Mouse (Mus musculus): Measurements from ENCODE around the gene Jade2. TPM values are rescaled to one million over a fixed set of nuclear protein-coding genes. Genes with fewer than 3 reads are reported as not detected.

Jade2 gene
- polyA plus RNA-seq, 1 experiment from 2014 or later, result 0.39 TPM

- Histone ChIP-seq H3K36me3 (replicated peaks; ENCODE audit: control insufficient read depth, insufficient read depth) (no peaks in the 10 kb centered on the region), H3K4me1 (replicated peaks; ENCODE audit: control insufficient read depth, insufficient read depth, low read length) (no peaks in the 10 kb centered on the region), H3K4me2 (replicated peaks) (no peak overlapping the region), H3K27ac (no peak overlapping the region), H3K4me3 (replicated peaks; ENCODE audit: low read length) (no peak overlapping the region), H3K27me3 (ENCODE audit: control insufficient read depth, insufficient read depth, low read length) (no peaks in the 10 kb centered on the region), H3K9ac (no peak overlapping the region), H3K9me3 (ENCODE audit: control insufficient read depth, low read length) (no peaks in the 10 kb centered on the region)
- ATAC-seq (ENCODE audit: low FRiP score), result no peak
- WGBS, result 82% methylated on average over 7 of the region's 7 CpGs
- DNase-seq (ENCODE audit: low spot score), result no peak
Observed at GRCm38 (mm10) chr11:51881776-51882175, 24.3 kb upstream of the Jade2 start.

DNA sequence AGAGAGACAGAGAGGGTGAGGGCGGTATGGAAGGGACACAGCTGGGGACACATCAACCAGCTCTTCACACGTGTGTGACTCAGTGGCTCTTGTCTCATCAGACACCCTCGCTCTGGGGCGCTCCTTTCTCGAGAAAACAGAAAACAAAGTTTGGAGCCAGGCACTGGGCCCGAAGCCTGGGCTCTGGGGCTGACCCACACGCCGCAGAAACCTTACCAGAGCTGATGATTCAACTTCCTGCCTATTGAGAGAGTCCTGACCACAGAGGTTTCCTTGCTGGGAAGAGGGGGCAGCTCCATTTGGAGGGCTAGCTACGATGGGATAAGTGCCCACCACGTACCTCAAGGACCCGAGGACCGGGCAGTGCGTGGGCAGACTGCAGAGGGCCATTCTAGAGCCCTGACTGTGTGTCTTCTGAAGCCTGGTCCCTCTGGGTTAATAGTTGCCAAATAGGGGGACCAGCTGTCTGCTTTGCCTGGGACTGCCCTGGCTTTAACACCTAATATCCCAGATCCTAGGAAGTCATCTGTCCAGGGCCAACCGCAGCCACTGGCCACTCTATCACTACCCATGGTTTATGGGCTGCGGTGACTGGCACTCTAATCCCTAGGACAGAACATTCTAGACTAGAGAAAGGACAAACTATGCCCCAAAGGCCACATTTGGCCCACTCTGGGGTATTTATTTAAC lies 23.7 kb upstream of the Jade2 start:
- no peak overlapping the region for H3K27ac ChIP-seq
- H3K4me1 ChIP-seq (replicated peaks; ENCODE audit: control insufficient read depth, insufficient read depth, low read length), result no peaks in the 10 kb centered on the region
- no peak overlapping the region for H3K9ac ChIP-seq
- ATAC-seq (ENCODE audit: low FRiP score), result no peak
- no peaks in the 10 kb centered on the region for H3K27me3 ChIP-seq (ENCODE audit: control insufficient read depth, insufficient read depth, low read length)
- WGBS, result 90% methylated on average over 15 of the region's 15 CpGs
- no peak overlapping the region for H3K4me3 ChIP-seq (replicated peaks; ENCODE audit: low read length)
- H3K4me2 ChIP-seq (replicated peaks), result no peak overlapping the region
- no peaks in the 10 kb centered on the region for H3K9me3 ChIP-seq (ENCODE audit: control insufficient read depth, low read length)
- H3K36me3 ChIP-seq (replicated peaks; ENCODE audit: control insufficient read depth, insufficient read depth), result no peaks in the 10 kb centered on the region
- DNase-seq (ENCODE audit: low spot score), result no peak

GRCm38 (mm10) chr11:51876943-51877344 lies 19.5 kb upstream of the Jade2 start:
- Histone ChIP-seq H3K36me3 (replicated peaks; ENCODE audit: control insufficient read depth, insufficient read depth) (no peaks in the 10 kb centered on the region), H3K4me2 (replicated peaks) (no peak overlapping the region), H3K9ac (no peak overlapping the region), H3K4me1 (replicated peaks; ENCODE audit: control insufficient read depth, insufficient read depth, low read length) (no peaks in the 10 kb centered on the region), H3K27me3 (ENCODE audit: control insufficient read depth, insufficient read depth, low read length) (no peaks in the 10 kb centered on the region), H3K9me3 (ENCODE audit: control insufficient read depth, low read length) (no peaks in the 10 kb centered on the region), H3K4me3 (replicated peaks; ENCODE audit: low read length) (no peak overlapping the region), H3K27ac (no peak overlapping the region)
- DNase-seq (ENCODE audit: low spot score), result no peak
- WGBS, result 81% methylated on average over 4 of the region's 4 CpGs
- ATAC-seq (ENCODE audit: low FRiP score), result no peak

DNA sequence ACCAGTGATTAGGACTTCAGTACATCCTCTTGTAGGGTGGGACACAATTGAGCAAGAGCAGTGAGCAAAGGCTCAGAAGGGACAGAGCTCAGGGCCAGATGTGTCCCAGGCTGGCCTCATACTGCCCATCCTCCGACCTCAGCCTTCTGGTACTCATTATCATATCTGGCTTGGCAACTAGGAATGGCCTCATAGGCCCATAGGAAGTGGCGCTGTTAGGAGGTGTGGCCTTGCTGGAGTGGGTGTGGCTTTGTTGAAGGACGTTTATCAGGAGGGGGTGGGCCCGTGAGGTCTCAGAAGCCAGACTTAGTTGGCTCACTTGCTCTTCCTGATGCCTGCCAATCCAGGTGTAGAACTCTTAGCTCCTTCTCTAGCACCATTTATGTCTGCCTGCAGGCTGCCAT lies 18.3 kb upstream of the Jade2 start:
- Histone ChIP-seq H3K9me3 (ENCODE audit: control insufficient read depth, low read length) (no peaks in the 10 kb centered on the region), H3K9ac (no peak overlapping the region), H3K36me3 (replicated peaks; ENCODE audit: control insufficient read depth, insufficient read depth) (no peaks in the 10 kb centered on the region), H3K4me3 (replicated peaks; ENCODE audit: low read length) (no peak overlapping the region), H3K4me1 (replicated peaks; ENCODE audit: control insufficient read depth, insufficient read depth, low read length) (no peaks in the 10 kb centered on the region), H3K27me3 (ENCODE audit: control insufficient read depth, insufficient read depth, low read length) (no peaks in the 10 kb centered on the region), H3K4me2 (replicated peaks) (no peak overlapping the region), H3K27ac (no peak overlapping the region)
- ATAC-seq (ENCODE audit: low FRiP score) (no peak), DNase-seq (ENCODE audit: low spot score) (no peak)
- 29% methylated on average over 4 of the region's 4 CpGs for WGBS

DNA sequence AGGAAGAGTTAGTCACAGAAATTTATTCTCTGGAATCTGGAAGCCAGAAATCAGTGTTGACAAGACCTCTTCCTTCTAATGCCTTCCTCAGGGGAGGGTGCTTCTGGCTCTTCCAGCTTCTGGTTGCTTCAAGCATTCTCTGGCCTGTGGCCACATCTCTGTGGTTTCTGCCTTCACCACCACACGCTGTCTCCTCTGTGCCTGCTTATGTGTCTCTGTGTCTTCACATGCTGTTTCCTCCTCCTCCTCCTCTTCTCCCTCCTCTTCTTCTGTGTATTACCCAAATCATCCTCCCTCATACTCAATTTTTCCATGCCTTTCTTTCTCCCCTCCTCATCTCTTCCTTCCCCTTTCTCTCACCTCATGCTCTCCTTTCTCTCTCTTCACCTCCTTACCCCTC lies 17.6 kb upstream of the Jade2 start:
- ATAC-seq (ENCODE audit: low FRiP score) (no peak), DNase-seq (ENCODE audit: low spot score) (no peak)
- Histone ChIP-seq H3K36me3 (replicated peaks; ENCODE audit: control insufficient read depth, insufficient read depth) (no peaks in the 10 kb centered on the region), H3K9ac (no peak overlapping the region), H3K4me3 (replicated peaks; ENCODE audit: low read length) (no peak overlapping the region), H3K27ac (no peak overlapping the region), H3K4me2 (replicated peaks) (no peak overlapping the region), H3K27me3 (ENCODE audit: control insufficient read depth, insufficient read depth, low read length) (no peaks in the 10 kb centered on the region), H3K4me1 (replicated peaks; ENCODE audit: control insufficient read depth, insufficient read depth, low read length) (no peaks in the 10 kb centered on the region), H3K9me3 (ENCODE audit: control insufficient read depth, low read length) (no peaks in the 10 kb centered on the region)
- 86% methylated on average over 1 of the region's 1 CpGs for WGBS

- WGBS, result 85% methylated on average over 7 of the region's 7 CpGs
- ATAC-seq (ENCODE audit: low FRiP score) (no peak), DNase-seq (ENCODE audit: low spot score) (no peak)
- Histone ChIP-seq H3K27ac (no peak overlapping the region), H3K4me3 (replicated peaks; ENCODE audit: low read length) (no peak overlapping the region), H3K9me3 (ENCODE audit: control insufficient read depth, low read length) (no peaks in the 10 kb centered on the region), H3K36me3 (replicated peaks; ENCODE audit: control insufficient read depth, insufficient read depth) (no peaks in the 10 kb centered on the region), H3K4me1 (replicated peaks; ENCODE audit: control insufficient read depth, insufficient read depth, low read length) (no peaks in the 10 kb centered on the region), H3K27me3 (ENCODE audit: control insufficient read depth, insufficient read depth, low read length) (no peaks in the 10 kb centered on the region), H3K4me2 (replicated peaks) (no peak overlapping the region), H3K9ac (no peak overlapping the region)
Observed at GRCm38 (mm10) chr11:51874266-51875036, 17.0 kb upstream of the Jade2 start.

DNA sequence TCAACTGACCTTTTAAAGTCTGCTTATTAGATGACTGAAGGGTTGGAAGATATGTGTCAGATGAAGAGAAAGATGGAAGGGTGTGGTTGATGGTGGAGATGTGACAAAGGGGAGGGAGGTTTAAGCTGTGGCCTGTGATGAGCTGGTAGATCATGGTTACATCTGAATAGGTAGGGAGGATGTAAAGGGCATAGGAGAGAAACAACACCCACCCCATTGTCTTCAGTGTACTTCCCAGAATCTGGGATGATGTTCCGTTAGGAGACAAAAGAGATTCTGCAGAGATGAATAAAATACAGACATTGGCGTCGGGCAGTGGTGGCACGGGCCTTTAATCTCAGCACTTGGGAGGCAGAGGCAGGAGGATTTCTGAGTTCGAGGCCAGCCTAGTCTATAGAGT lies 15.7 kb upstream of the Jade2 start:
- no peak overlapping the region for H3K4me3 ChIP-seq (replicated peaks; ENCODE audit: low read length)
- no peak overlapping the region for H3K9ac ChIP-seq
- no peaks in the 10 kb centered on the region for H3K36me3 ChIP-seq (replicated peaks; ENCODE audit: control insufficient read depth, insufficient read depth)
- WGBS, result 92% methylated on average over 5 of the region's 5 CpGs
- no peak overlapping the region for H3K4me2 ChIP-seq (replicated peaks)
- ATAC-seq (ENCODE audit: low FRiP score) (no peak), DNase-seq (ENCODE audit: low spot score) (no peak)
- H3K27me3 ChIP-seq (ENCODE audit: control insufficient read depth, insufficient read depth, low read length), result no peaks in the 10 kb centered on the region
- H3K27ac ChIP-seq, result no peak overlapping the region
- H3K9me3 ChIP-seq (ENCODE audit: control insufficient read depth, low read length), result no peaks in the 10 kb centered on the region
- H3K4me1 ChIP-seq (replicated peaks; ENCODE audit: control insufficient read depth, insufficient read depth, low read length), result no peaks in the 10 kb centered on the region

DNA sequence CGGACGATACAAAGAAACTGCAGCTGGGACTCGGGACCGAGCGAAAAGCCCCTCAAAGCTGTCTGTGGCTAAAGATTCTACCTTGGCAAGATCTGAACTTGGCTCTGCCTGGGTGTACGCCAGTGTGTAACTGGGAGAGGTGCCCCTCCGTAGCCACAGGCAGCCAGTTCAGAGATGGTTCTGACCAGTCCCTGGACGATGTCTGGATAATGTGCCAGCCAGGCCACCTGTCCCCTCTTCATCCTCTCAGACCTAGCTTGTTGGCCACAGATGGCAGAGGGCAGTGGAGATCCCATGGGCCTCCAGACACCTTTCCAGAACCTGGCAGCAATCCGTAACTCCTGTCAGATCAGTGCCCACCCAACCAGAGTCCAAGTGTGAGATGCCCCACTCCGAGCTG lies 9.8 kb upstream of the Jade2 start:
- Histone ChIP-seq H3K36me3 (replicated peaks; ENCODE audit: control insufficient read depth, insufficient read depth) (no peaks in the 10 kb centered on the region), H3K9me3 (ENCODE audit: control insufficient read depth, low read length) (no peaks in the 10 kb centered on the region), H3K4me1 (replicated peaks; ENCODE audit: control insufficient read depth, insufficient read depth, low read length) (no peaks in the 10 kb centered on the region), H3K27me3 (ENCODE audit: control insufficient read depth, insufficient read depth, low read length) (no peaks in the 10 kb centered on the region), H3K4me3 (replicated peaks; ENCODE audit: low read length) (no peak overlapping the region), H3K9ac (no peak overlapping the region), H3K4me2 (replicated peaks) (no peak overlapping the region), H3K27ac (no peak overlapping the region)
- WGBS, result 90% methylated on average over 10 of the region's 10 CpGs
- no peak for ATAC-seq (ENCODE audit: low FRiP score)
- DNase-seq (ENCODE audit: low spot score), result no peak

- no peaks in the 10 kb centered on the region for H3K36me3 ChIP-seq (replicated peaks; ENCODE audit: control insufficient read depth, insufficient read depth)
- WGBS, result 76% methylated on average over 3 of the region's 3 CpGs
- ATAC-seq (ENCODE audit: low FRiP score) (no peak), DNase-seq (ENCODE audit: low spot score) (no peak)
- H3K9ac ChIP-seq, result no peak overlapping the region
- no peaks in the 10 kb centered on the region for H3K4me1 ChIP-seq (replicated peaks; ENCODE audit: control insufficient read depth, insufficient read depth, low read length)
- no peaks in the 10 kb centered on the region for H3K9me3 ChIP-seq (ENCODE audit: control insufficient read depth, low read length)
- no peak overlapping the region for H3K4me3 ChIP-seq (replicated peaks; ENCODE audit: low read length)
- no peaks in the 10 kb centered on the region for H3K27me3 ChIP-seq (ENCODE audit: control insufficient read depth, insufficient read depth, low read length)
- no peak overlapping the region for H3K4me2 ChIP-seq (replicated peaks)
- H3K27ac ChIP-seq, result no peak overlapping the region
Observed at GRCm38 (mm10) chr11:51866020-51866419, 8.6 kb upstream of the Jade2 start.
